Mouse (Mus musculus): ENCODE data around the gene Lrp8.
A peak's percentile ranks its signal among the peaks of the same experiment; 100 is the strongest.

Lrp8 gene

GRCm38 (mm10) chr4:107802185-107802449 is at the start of gene Lrp8:
Gene Lrp8, plus strand, starts transcription at chr4:107802261.
- DNase-seq = no peak

GRCm38 (mm10) chr4:107756222-107756621 is 45.8 kb upstream of the Lrp8 start:
- no peak for DNase-seq

DNA sequence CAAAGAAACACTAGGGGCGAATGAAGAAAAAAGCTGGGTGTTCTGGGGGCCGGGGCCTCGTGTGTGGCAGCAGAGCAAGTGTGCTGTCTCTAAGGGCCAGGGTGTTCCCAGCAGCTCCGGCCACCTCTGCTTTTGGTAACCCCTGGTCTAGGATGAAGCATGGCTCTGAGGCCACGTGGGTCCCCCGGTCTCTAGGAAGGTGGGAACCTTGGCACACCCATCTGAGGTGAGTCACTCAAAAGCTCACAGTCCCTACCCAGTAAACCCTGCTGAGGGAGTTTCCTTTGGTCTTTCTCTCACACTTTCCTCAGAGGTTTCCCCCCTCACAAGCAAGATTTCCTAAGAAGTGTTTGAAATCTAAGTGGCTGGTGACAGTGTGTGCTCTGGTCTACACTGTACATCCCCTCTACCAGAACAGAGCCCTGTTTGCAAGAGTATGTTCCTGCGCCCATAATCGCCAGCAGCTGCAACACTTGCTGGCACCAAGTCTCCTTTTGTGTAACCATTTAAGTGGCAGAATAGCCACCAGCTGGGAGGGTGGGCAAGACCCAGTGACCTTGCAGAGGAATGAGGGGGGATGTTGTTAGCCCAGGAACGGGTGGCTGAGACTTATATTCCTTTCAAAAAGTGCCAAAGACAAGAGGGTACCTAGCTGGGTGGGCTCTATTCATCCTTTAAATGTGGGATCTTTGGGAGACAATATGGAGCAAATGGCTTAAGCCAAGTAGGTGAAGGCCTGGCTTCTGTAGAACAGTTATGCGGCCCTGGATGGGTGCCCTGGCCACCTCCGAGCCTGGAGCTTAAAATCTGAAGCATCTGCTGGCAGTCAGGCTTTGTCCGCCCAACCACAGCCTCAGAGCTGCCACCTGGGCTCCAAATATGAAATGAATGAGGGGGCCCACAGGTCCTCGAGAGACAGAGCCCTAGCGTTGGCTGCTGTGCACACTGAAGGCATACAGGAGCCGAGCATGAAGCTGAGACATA is 44.3 kb upstream of the Lrp8 start:
- DNase-seq = no peak

DNA sequence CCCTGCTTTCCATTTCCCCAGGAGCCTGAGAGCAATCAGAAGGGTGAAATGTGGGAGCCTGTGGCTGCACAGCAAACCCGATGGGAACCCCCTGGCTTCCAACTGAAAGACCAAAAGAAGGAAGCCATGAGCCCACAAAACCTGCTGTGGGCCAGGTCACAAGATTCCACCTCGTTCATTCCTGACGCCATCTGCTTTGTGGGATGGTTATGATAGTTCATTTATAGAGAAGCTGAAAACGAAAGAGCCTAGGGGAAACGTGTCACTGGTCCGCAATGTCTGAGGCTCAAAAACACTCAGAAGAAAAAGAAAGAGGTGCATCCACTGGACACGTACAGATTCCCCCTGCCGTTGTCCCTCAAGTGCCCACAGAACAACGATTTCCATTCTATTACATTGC is 43.1 kb upstream of the Lrp8 start:
- no peak for DNase-seq

DNA sequence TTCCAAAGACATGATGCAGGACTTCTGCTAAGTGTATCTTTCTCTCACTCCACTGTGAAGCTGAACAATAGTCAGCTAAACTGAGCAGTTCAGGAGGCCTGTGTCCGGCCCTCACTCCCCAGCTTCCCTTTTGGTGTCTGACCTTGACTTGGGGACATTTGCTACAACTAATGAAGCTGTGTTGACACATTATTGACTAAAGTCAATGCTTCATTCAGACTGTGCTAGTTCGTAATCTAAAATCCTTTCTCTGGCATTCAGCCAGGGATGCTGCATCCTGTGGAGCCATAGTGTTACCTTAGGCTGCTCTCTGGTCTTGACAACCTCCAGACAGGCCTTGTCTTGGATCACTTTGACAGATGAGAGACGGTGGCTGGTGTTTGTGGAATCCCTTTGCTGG is 39.1 kb upstream of the Lrp8 start:
- no peak for DNase-seq

DNA sequence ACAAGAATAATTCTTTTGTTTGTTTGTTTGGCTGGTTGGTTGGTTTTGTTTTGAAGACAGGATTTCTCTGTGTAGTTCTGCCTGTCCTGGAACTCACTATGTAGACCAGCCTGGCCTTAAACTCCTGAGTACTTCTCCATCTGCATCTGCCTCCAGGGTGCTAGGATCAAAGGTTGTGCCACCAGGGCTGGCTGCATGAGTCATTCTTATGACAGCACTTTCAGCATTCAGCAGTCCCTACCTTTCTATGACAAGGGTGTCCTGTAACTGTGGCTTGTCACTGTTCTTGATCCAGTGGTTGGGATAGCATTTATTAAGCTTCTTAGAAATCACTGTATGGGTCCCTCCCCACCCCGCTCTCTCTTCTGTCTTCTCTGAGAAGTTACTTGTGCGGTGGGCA is 38.5 kb upstream of the Lrp8 start:
- no peak for DNase-seq

- DNase-seq = no peak
These were observed 36.8 kb upstream of the Lrp8 start for GRCm38 (mm10) chr4:107765196-107765813.

- no peak for DNase-seq
These were observed 35.9 kb upstream of the Lrp8 start for GRCm38 (mm10) chr4:107766182-107766581.

- DNase-seq = no peak
These were observed 29.8 kb upstream of the Lrp8 start for GRCm38 (mm10) chr4:107772122-107772825.

DNA sequence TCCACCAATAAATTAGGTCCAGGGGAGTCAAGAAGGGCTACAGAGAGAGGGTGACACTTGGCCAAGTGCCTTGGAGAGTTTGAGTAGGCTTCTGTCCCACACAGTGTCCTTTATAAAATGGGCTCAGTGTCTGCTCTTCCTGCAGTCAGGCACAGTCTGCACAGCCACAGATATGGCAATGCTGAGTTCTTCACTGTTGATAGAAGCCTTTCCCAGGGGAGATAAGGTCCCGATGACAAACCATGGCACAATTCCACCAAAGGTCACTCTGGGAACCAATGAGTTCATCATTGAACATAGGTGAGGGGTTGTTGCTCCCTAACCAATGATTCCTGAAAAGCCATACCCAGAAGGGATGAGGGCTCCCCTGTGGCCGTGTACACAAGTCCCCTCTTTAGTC is 27.2 kb upstream of the Lrp8 start:
- no peak for DNase-seq

DNA sequence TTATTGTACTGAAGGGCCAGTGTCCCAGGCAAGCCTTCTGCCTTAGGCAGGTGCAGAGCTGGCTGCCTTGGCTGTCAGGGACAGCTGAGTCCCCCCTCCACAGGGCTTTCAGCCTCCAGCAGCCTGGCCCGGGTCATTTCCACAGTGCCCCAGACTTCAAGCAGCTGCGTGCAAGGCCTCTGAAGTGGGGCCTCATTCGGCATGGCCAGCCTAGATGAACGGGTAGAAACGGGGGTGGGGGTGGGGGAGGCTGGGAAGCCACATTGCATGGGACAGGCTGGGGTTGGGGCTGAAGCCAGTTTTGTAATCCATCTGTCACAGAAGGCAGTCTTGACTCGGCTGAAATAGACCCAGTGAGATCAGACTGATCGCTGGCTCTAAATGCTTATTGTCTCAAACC is 26.4 kb upstream of the Lrp8 start:
- DNase-seq = no peak

DNA sequence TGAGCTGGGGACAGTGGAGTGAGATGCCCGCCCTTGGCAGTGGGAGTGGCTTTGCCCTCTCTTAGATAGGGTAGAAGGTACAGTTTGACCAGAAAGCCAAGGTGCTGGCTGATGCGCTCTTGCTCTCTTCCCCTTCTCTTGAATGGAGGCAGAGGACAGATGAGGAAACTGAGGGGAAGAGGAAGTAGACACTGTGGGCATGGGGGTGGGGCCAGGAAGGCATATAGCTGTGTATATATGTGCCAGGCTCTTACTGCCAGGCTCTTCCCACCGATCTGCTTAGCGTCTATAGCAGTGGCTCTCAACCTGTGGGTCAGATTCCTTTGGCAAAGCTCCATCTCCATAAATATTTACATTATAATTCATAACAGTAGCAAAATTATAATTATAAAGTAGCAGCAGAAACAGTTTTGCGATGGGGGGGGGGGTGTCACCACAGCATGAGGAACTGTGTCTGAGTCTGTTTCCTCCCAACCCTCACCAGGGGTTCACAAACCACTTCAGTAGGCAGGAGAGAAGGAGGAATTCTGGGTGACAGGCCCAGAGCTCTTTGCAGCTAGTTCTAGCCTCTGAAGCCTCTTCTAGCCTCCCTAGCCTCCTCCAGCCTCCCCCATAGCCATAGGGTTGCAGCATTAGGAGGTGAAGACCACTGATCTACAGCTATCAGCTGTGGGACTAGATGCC is 24.9 kb upstream of the Lrp8 start:
- no peak for DNase-seq

DNA sequence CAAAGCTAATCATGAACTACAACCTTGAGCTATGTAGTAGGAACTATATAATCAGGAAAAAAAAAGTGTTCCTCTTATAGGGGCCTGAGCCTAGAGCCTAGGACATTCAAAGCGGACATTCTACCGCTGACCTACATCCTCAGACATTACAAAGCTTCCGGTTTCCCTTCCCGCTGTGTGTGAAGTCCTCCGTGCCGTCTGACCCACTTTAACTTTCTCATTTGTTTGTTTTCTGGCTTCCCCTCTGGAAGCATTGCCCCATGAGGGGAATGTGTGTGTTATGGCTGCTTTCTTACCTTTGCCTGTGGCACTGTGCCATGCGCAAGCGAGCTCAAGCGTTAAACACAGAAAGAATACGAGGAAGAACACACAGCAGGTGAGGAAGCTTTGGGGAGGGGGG is 18.5 kb upstream of the Lrp8 start:
- no peak for DNase-seq

DNA sequence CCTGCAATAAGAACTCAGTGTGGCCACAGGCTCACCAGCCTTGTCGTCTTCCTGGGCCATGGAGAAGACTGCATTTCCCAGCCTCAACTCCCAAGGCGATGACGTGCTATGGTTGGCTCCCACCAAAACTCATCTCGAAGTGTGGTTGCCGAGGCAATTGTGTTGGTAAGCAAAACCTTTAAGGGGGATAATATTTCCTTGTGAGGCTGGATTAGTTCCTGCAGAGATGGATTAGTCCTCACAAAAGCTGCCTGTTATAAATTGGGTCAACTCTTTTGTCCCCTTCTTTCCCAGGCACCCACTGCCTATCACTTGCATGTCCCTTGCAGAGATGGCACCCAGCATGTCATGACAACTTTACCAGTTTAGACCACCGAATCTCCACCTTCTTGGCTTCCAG is 13.2 kb upstream of the Lrp8 start:
- no peak for DNase-seq

DNA sequence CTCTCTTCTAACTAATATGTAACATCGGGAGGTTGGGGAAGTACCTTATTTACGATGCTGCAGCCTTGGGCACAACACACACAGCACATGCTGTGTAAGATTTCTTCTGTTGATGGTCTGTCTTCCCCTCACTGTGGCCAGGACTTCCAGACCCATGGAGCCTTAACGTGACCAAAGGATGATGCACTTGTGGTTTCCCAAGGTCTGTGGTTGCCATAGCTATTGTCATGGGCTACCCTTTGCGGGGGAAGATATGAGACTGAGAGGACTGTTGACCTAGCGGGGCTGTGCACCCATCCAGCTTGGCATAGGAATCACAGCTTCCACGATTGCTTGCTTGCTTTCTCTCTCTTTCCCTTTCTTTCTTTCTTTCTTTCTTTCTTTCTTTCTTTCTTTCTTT is 1.3 kb upstream of the Lrp8 start:
- DNase-seq = no peak

DNA sequence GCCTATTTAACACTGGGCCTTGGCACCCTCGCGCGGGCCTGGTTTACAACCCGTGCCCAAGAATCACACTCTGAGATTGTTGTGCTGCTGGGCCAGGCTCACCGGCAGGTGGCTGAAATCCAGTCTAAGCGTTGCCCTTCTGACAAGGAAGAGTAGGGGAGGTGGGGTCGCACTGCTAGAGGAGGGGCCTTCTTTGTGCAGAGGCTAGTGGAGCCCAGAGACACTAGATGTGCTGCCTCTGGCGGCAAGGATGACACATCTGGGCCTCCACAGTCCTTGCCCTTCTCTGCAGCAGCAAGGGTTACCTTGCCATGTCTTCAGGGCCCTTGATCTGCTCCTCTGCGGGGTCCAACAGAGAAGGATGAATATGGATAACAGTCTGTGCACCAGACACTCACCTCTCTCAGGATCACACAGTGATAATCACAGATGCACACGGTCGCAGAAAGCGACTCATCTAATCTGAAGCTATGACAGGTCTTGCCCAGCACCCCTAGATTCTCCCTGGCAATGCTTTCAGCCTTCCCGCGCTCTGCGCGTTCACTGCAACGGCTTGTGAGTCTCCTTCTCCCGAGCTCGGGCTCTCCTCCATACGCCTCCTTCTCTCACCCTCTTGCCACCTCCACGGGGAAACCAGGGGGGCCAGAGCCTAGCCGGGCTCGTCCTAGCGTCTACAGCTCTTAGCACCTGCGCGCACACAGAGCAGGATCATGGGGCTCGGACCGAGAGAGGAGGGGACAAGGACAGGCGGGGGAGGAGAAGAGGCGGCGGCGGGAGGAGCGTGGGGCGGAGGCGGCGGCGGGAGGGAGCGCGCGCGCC is 486 bp upstream of the Lrp8 start:
- peak; percentile 79 for DNase-seq

- DNase-seq = no peak
These were observed 630 bp downstream of the Lrp8 start for GRCm38 (mm10) chr4:107802450-107803331.

GRCm38 (mm10) chr4:107803351-107804106 is 1.5 kb downstream of the Lrp8 start:
- DNase-seq = peak; percentile 65

GRCm38 (mm10) chr4:107805491-107805890 is 3.4 kb downstream of the Lrp8 start:
- no peak for DNase-seq

GRCm38 (mm10) chr4:107807796-107808195 is 5.7 kb downstream of the Lrp8 start:
- no peak for DNase-seq

DNA sequence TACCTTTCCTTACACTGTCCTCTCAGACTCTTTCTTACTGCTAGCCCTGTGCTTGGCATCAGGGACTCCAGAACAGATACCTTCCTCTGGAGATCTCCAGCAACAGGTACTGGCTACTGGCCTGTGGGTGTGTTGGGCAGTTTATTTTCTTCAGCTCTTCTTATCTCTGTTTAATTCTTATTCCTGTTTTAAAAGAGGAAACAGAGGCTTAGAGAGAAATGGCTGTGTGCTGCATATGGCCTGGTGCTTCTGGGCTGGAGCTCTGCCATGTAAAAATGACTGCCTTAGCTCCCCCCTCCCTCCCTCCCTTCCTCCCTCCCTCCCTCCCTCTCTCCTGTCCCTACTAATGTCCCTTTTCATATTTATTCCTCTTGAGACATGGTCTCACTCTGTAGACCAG is 6.6 kb downstream of the Lrp8 start:
- DNase-seq = no peak
